Mouse (Mus musculus): ENCODE results near the gene Fstl3. TPM values are rescaled to one million over a fixed set of nuclear protein-coding genes. Genes with fewer than 3 reads are reported as not detected.
A peak's percentile ranks its signal among the peaks of the same experiment; 100 is the strongest.

Fstl3 gene
- polyA plus RNA-seq (2015; fragmentation: Nextera tagmentation; extraction: Ambion mirVana), result 14.1 and 17.6 TPM in 2 replicates

GRCm38 (mm10) chr10:79777103-79777531 is at the start of gene Fstl3:
Fstl3 (plus strand) TSS chr10:79777272.
- DNase-seq (ENCODE audit: low spot score) (peak; percentile 61), ATAC-seq (ENCODE audit: low FRiP score, low TSS enrichment) (no peak)
- peak within 1 kb of the TSS; percentile 46 for H3K4me3 ChIP-seq (ENCODE audit: low read depth, low read length)
- H3K36me3 ChIP-seq (ENCODE audit: control insufficient read depth, insufficient read depth, low read length), result no peaks in the 10 kb centered on the region
- H3K27me3 ChIP-seq (ENCODE audit: control insufficient read depth, insufficient read depth, low read length), result no peaks in the 10 kb centered on the region
- H3K9ac ChIP-seq (ENCODE audit: low read length), result peak within 1 kb of the TSS; percentile 63
- WGBS, result 1% methylated on average over 34 of the region's 39 CpGs
- peak within 1 kb of the TSS; percentile 75 for H3K27ac ChIP-seq (replicated peaks)
- TF ChIP-seq CTCF (IDR thresholded peaks at IDR 0.05; ENCODE audit: low read depth) (no peak), EP300 (optimal IDR thresholded peaks at IDR 0.05) (no peak)
- H3K9me3 ChIP-seq (ENCODE audit: control insufficient read depth, low read length), result no peaks in the 10 kb centered on the region
- H3K4me2 ChIP-seq (replicated peaks; ENCODE audit: low read depth), result peak within 1 kb of the TSS; percentile 72
- H3K4me1 ChIP-seq (replicated peaks; ENCODE audit: control insufficient read depth, insufficient read depth), result peaks cover 2% of the 10 kb centered on the region; the same call in 1 of the 2 replicates

- Histone ChIP-seq H3K4me1 (replicated peaks; ENCODE audit: control insufficient read depth, insufficient read depth) (no peaks in the 10 kb centered on the region), H3K27ac (replicated peaks) (no peak overlapping the region), H3K4me2 (replicated peaks; ENCODE audit: low read depth) (no peak overlapping the region), H3K36me3 (ENCODE audit: control insufficient read depth, insufficient read depth, low read length) (no peaks in the 10 kb centered on the region), H3K27me3 (ENCODE audit: control insufficient read depth, insufficient read depth, low read length) (no peaks in the 10 kb centered on the region), H3K4me3 (ENCODE audit: low read depth, low read length) (no peak overlapping the region), H3K9ac (ENCODE audit: low read length) (no peak overlapping the region), H3K9me3 (ENCODE audit: control insufficient read depth, low read length) (no peaks in the 10 kb centered on the region)
- WGBS, result 66% methylated on average over 28 of the region's 28 CpGs
- TF ChIP-seq CTCF (IDR thresholded peaks at IDR 0.05; ENCODE audit: low read depth) (no peak), EP300 (optimal IDR thresholded peaks at IDR 0.05) (no peak)
- DNase-seq (ENCODE audit: low spot score), result no peak
- ATAC-seq (ENCODE audit: low FRiP score, low TSS enrichment), result no peak
These were observed 48.5 kb upstream of the Fstl3 start for GRCm38 (mm10) chr10:79728323-79729249.

- Histone ChIP-seq H3K4me2 (replicated peaks; ENCODE audit: low read depth) (no peak overlapping the region), H3K9ac (ENCODE audit: low read length) (no peak overlapping the region), H3K27me3 (ENCODE audit: control insufficient read depth, insufficient read depth, low read length) (no peaks in the 10 kb centered on the region), H3K27ac (replicated peaks) (no peak overlapping the region), H3K36me3 (ENCODE audit: control insufficient read depth, insufficient read depth, low read length) (0 out of 2 replicates have a peak, but pooled peaks cover 2% of the 10 kb centered on the region), H3K4me1 (replicated peaks; ENCODE audit: control insufficient read depth, insufficient read depth) (no peaks in the 10 kb centered on the region), H3K4me3 (ENCODE audit: low read depth, low read length) (no peak overlapping the region), H3K9me3 (ENCODE audit: control insufficient read depth, low read length) (no peaks in the 10 kb centered on the region)
- no peak for TF ChIP-seq CTCF (IDR thresholded peaks at IDR 0.05; ENCODE audit: low read depth)
- 80% methylated on average over 13 of the region's 13 CpGs for WGBS
- ATAC-seq (ENCODE audit: low FRiP score, low TSS enrichment) (0 out of 2 replicates have a peak, but pooled peaks have one; percentile 10), DNase-seq (ENCODE audit: low spot score) (no peak)
These were observed 47.6 kb upstream of the Fstl3 start for GRCm38 (mm10) chr10:79729357-79729965.

DNA sequence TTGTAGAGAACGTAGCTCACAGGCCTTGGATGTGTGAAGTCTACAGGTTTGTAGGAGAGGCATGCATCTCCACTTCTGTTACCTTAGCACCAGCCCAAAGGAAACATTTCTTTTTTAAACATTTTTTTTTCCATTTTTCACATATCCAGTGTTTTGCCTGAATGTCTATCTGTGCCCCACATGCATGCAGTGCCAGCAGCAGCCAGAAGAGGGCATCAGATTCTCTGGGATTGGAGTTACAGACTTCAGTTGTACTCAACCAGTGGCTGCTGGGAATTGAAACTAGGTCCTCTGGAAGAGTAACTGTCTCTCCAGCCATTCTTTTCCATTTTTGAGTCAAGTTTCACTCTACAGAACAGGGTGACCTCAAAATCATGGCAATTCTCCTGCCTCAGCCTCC is 44.6 kb upstream of the Fstl3 start:
- no peaks in the 10 kb centered on the region for H3K27me3 ChIP-seq (ENCODE audit: control insufficient read depth, insufficient read depth, low read length)
- no peak overlapping the region for H3K4me3 ChIP-seq (ENCODE audit: low read depth, low read length)
- WGBS, result 95% methylated on average over 1 of the region's 1 CpGs
- no peak overlapping the region for H3K9ac ChIP-seq (ENCODE audit: low read length)
- H3K27ac ChIP-seq (replicated peaks), result no peak overlapping the region
- no peak overlapping the region for H3K4me2 ChIP-seq (replicated peaks; ENCODE audit: low read depth)
- TF ChIP-seq CTCF (IDR thresholded peaks at IDR 0.05; ENCODE audit: low read depth), result peak; percentile 65
- TF ChIP-seq EP300 (optimal IDR thresholded peaks at IDR 0.05), result no peak
- H3K4me1 ChIP-seq (replicated peaks; ENCODE audit: control insufficient read depth, insufficient read depth), result no peaks in the 10 kb centered on the region
- ATAC-seq (ENCODE audit: low FRiP score, low TSS enrichment) (no peak), DNase-seq (ENCODE audit: low spot score) (no peak)
- H3K9me3 ChIP-seq (ENCODE audit: control insufficient read depth, low read length), result no peaks in the 10 kb centered on the region
- peaks cover 14% of the 10 kb centered on the region for H3K36me3 ChIP-seq (ENCODE audit: control insufficient read depth, insufficient read depth, low read length)

- 95% methylated on average over 15 of the region's 15 CpGs for WGBS
- H3K4me3 ChIP-seq (ENCODE audit: low read depth, low read length), result no peak overlapping the region
These were observed 43.2 kb upstream of the Fstl3 start for GRCm38 (mm10) chr10:79733847-79734246.

More at GRCm38 (mm10) chr10:79733847-79734246, 43.2 kb upstream of the Fstl3 start:
- Histone ChIP-seq H3K27me3 (ENCODE audit: control insufficient read depth, insufficient read depth, low read length) (no peaks in the 10 kb centered on the region), H3K9ac (ENCODE audit: low read length) (no peak overlapping the region), H3K36me3 (ENCODE audit: control insufficient read depth, insufficient read depth, low read length) (peaks cover 26% of the 10 kb centered on the region), H3K4me2 (replicated peaks; ENCODE audit: low read depth) (no peak overlapping the region), H3K9me3 (ENCODE audit: control insufficient read depth, low read length) (no peaks in the 10 kb centered on the region), H3K4me1 (replicated peaks; ENCODE audit: control insufficient read depth, insufficient read depth) (no peaks in the 10 kb centered on the region), H3K27ac (replicated peaks) (no peak overlapping the region)
- no peak for TF ChIP-seq CTCF (IDR thresholded peaks at IDR 0.05; ENCODE audit: low read depth)
- TF ChIP-seq EP300 (optimal IDR thresholded peaks at IDR 0.05), result no peak
- DNase-seq (ENCODE audit: low spot score) (no peak), ATAC-seq (ENCODE audit: low FRiP score, low TSS enrichment) (no peak)

All from stomach, postnatal 0 days (tissue).